Mouse (Mus musculus): ENCODE results near the gene Tlk2.

- TF ChIP-seq CTCF (IDR thresholded peaks at IDR 0.05; ENCODE audit: low read depth) (no peak), EP300 (optimal IDR thresholded peaks at IDR 0.05) (no peak)
These were observed 139.2 kb downstream of the Tlk2 start for GRCm38 (mm10) chr11:105317769-105318168.
